Mouse (Mus musculus) C2C12 (cell line): Measurements from ENCODE around the gene Cbfa2t3.

Source experiments
- CTCF ChIP-seq: IDR thresholded peaks from one replicate; pipeline ENCODE4 v1.5.1; 2011; ENCODE audit not compliant: control insufficient read depth, insufficient read depth, insufficient read length
- MAX ChIP-seq: IDR thresholded peaks from one replicate; pipeline ENCODE4 v1.6.1; 2011; ENCODE audit warnings: mild to moderate bottlenecking, control low read depth
- MYOG ChIP-seq: IDR thresholded peaks from one replicate; pipeline ENCODE4 v1.6.1; 2011; ENCODE audit not compliant: control insufficient read depth, insufficient read length; ENCODE audit errors: extremely low read depth
- USF1 ChIP-seq: IDR thresholded peaks from one replicate; pipeline ENCODE4 v1.6.1; 2011; ENCODE audit warnings: low read depth, mild to moderate bottlenecking, control low read depth, moderate library complexity

DNA sequence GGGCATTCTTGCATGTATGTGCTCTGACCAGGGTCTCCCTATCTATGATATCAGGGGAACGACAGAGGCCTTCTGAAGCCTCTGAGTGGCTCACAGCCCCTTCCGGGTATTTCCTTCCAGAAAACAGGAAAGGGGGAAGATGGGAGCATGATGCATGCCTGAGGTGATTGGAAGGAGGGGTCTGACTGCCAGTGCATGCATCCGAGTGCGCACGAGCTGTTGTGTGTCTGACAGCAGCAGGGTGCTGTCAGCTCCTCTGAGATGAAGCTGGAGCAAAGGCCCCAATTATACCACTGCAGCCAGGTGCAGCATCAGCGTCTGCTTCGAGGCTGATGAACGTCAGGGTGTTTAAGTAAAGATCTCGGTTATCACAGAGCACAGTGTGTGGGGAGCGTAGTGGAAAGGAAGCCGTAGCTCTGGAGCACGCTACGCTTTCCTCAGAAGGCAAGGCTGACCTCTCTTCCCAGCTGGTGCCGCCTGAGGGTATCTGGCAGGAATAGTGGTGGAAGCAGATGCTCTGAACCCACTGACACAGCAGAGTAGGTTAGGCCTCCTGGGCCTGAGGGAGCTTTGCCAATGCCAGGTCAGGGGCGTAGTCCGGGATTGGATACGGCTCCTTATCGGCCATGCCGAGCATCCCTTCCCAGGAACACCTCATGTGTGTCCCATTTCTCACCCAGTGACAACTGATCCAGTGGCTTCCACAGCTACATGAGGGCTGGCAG lies 105.0 kb downstream of the Cbfa2t3 start:
- no peak for TF ChIP-seq CTCF
- no peak for TF ChIP-seq MAX
- no peak for TF ChIP-seq USF1
- no peak for TF ChIP-seq MYOG
